Mouse (Mus musculus): ENCODE measurements around the gene Slc41a1. TPM values are rescaled to one million over a fixed set of nuclear protein-coding genes. Genes with fewer than 3 reads are reported as not detected.

Slc41a1 gene
- polyA plus RNA-seq, 1 experiment from 2014 or later, result 9.2 TPM

DNA sequence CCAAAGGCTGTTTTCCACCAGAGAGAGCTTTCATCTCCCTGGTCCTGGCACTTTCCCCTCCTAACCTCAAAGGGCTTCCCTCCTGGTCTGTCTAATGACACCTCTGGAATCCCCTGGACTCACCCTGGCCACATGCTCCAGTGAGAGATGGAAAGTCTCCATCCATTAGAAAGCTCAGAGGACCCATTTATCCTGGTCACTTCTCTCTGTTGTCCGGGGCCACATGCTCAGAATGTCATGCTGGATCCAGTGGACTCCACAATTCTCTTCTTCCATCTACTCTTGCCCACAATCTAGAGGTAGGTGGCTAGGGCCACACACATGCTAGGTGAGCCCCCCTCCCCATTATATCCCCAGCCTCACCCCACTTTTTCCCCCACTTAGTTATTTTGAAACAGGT lies 18.3 kb upstream of the Slc41a1 start:
- H3K36me3 ChIP-seq (replicated peaks; ENCODE audit: control insufficient read depth, insufficient read depth, low read depth, low read length), result no peaks in the 10 kb centered on the region
- ATAC-seq (replicated peaks; ENCODE audit: insufficient number of reproducible peaks, low FRiP score, low TSS enrichment, low read depth) (no peak), DNase-seq (ENCODE audit: low spot score) (no peak)
- H3K9me3 ChIP-seq (replicated peaks; ENCODE audit: control insufficient read depth, low read length), result no peaks in the 10 kb centered on the region
- no peaks in the 10 kb centered on the region for H3K4me1 ChIP-seq (ENCODE audit: control insufficient read depth, insufficient read depth, low read length)
- no peaks in the 10 kb centered on the region for H3K27me3 ChIP-seq (ENCODE audit: control insufficient read depth, insufficient read depth, low read length)
- no peak overlapping the region for H3K4me2 ChIP-seq (ENCODE audit: low read depth, low read length)
- 85% methylated on average over 1 of the region's 1 CpGs for WGBS
- H3K27ac ChIP-seq (replicated peaks; ENCODE audit: low read depth, low read length), result no peak overlapping the region
- no peak overlapping the region for H3K9ac ChIP-seq (replicated peaks; ENCODE audit: low read length)
- no peak overlapping the region for H3K4me3 ChIP-seq (ENCODE audit: low read depth, low read length)

- H3K4me1 ChIP-seq (ENCODE audit: control insufficient read depth, insufficient read depth, low read length), result no peaks in the 10 kb centered on the region
- no peak overlapping the region for H3K27ac ChIP-seq (replicated peaks; ENCODE audit: low read depth, low read length)
- no peaks in the 10 kb centered on the region for H3K9me3 ChIP-seq (replicated peaks; ENCODE audit: control insufficient read depth, low read length)
- H3K4me3 ChIP-seq (ENCODE audit: low read depth, low read length), result no peak overlapping the region
- 74% methylated on average over 2 of the region's 2 CpGs for WGBS
- H3K36me3 ChIP-seq (replicated peaks; ENCODE audit: control insufficient read depth, insufficient read depth, low read depth, low read length), result no peaks in the 10 kb centered on the region
- no peak overlapping the region for H3K9ac ChIP-seq (replicated peaks; ENCODE audit: low read length)
- H3K4me2 ChIP-seq (ENCODE audit: low read depth, low read length), result no peak overlapping the region
- ATAC-seq (replicated peaks; ENCODE audit: insufficient number of reproducible peaks, low FRiP score, low TSS enrichment, low read depth) (no peak), DNase-seq (ENCODE audit: low spot score) (no peak)
- no peaks in the 10 kb centered on the region for H3K27me3 ChIP-seq (ENCODE audit: control insufficient read depth, insufficient read depth, low read length)
These were observed 17.6 kb upstream of the Slc41a1 start for GRCm38 (mm10) chr1:131809651-131810050.

DNA sequence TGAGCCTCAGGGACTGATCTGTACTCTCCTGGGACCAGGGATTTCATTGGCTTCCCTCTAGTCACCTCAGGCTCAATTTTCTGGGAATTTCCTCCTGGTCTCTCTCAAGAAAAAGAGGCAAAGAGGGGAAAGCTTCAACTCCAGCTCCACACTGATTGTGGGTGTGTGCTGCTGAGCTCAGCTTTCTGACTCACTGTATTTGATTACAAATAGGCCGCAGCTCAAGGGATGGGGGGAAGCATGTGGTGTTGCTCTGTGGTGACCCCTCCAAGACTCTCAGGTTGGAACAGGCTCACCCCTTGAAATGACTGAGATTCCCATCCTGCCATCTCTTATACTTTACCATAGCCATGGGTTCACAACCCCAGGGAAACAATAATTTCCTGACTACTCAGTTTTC lies 15.9 kb upstream of the Slc41a1 start:
- Histone ChIP-seq H3K27me3 (ENCODE audit: control insufficient read depth, insufficient read depth, low read length) (no peaks in the 10 kb centered on the region), H3K27ac (replicated peaks; ENCODE audit: low read depth, low read length) (no peak overlapping the region), H3K4me2 (ENCODE audit: low read depth, low read length) (no peak overlapping the region), H3K9ac (replicated peaks; ENCODE audit: low read length) (no peak overlapping the region), H3K4me1 (ENCODE audit: control insufficient read depth, insufficient read depth, low read length) (no peaks in the 10 kb centered on the region), H3K4me3 (ENCODE audit: low read depth, low read length) (no peak overlapping the region), H3K9me3 (replicated peaks; ENCODE audit: control insufficient read depth, low read length) (no peaks in the 10 kb centered on the region), H3K36me3 (replicated peaks; ENCODE audit: control insufficient read depth, insufficient read depth, low read depth, low read length) (no peaks in the 10 kb centered on the region)
- DNase-seq (ENCODE audit: low spot score) (no peak), ATAC-seq (replicated peaks; ENCODE audit: insufficient number of reproducible peaks, low FRiP score, low TSS enrichment, low read depth) (no peak)
- WGBS, result 60% methylated on average over 1 of the region's 1 CpGs

DNA sequence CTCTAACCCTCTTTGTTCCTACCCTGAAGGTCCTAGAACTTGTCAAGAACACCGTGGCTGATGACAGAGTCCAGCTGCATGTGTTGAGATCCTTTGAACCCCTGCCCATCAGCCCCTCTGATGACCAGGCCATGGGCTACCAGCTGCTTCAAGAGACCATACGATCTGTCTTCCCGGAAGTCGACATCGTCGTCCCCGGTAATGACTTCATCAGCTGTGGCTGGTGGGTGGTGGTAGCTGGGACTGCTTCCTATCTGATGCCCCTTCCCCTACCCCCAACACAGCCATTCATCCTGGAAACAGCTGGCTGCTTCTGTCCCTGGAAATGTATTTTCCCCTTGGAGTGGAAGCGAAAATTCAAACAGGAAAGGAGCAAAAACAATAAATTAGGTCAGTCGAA lies 15.3 kb upstream of the Slc41a1 start:
- 80% methylated on average over 9 of the region's 9 CpGs for WGBS
- H3K27me3 ChIP-seq (ENCODE audit: control insufficient read depth, insufficient read depth, low read length), result no peaks in the 10 kb centered on the region
- no peaks in the 10 kb centered on the region for H3K4me1 ChIP-seq (ENCODE audit: control insufficient read depth, insufficient read depth, low read length)
- no peaks in the 10 kb centered on the region for H3K9me3 ChIP-seq (replicated peaks; ENCODE audit: control insufficient read depth, low read length)
- no peak overlapping the region for H3K9ac ChIP-seq (replicated peaks; ENCODE audit: low read length)
- ATAC-seq (replicated peaks; ENCODE audit: insufficient number of reproducible peaks, low FRiP score, low TSS enrichment, low read depth) (no peak), DNase-seq (ENCODE audit: low spot score) (no peak)
- H3K27ac ChIP-seq (replicated peaks; ENCODE audit: low read depth, low read length), result no peak overlapping the region
- H3K4me2 ChIP-seq (ENCODE audit: low read depth, low read length), result no peak overlapping the region
- H3K36me3 ChIP-seq (replicated peaks; ENCODE audit: control insufficient read depth, insufficient read depth, low read depth, low read length), result no peaks in the 10 kb centered on the region
- no peak overlapping the region for H3K4me3 ChIP-seq (ENCODE audit: low read depth, low read length)

DNA sequence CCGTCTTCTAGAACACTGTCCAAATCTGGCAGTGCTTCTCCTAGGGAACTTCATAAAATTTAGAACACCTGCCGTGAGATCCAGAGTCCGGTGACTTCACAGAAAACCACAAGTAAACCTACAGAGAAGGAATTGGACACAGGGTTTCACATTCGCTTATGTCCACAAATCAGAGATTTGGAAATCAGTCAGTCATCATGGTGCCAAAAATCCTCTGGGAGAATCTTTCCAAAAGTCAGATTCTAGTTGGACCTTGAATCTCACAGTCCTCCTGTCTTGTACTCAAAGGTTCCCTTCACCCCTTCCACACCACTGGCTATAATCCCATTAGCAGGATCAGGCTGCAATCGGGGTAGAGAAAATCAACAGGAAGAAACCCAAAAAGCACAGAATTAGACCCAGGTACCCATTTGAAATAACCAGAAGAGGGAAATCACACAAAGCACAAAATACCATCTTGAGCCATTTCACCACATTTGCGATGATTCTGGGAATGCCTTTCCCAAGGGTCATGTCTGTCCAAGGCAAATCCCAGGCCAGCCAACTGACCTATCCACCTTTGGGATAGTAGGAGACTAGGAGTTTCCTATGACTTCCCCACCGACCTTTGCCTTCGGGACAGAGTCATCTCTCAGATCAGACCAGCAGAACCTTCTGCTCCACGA lies 14.5 kb upstream of the Slc41a1 start:
- WGBS, result 86% methylated on average over 9 of the region's 9 CpGs
- no peak overlapping the region for H3K4me3 ChIP-seq (ENCODE audit: low read depth, low read length)
- no peak for ATAC-seq (replicated peaks; ENCODE audit: insufficient number of reproducible peaks, low FRiP score, low TSS enrichment, low read depth)
- no peaks in the 10 kb centered on the region for H3K36me3 ChIP-seq (replicated peaks; ENCODE audit: control insufficient read depth, insufficient read depth, low read depth, low read length)
- no peak overlapping the region for H3K4me2 ChIP-seq (ENCODE audit: low read depth, low read length)
- H3K4me1 ChIP-seq (ENCODE audit: control insufficient read depth, insufficient read depth, low read length), result no peaks in the 10 kb centered on the region
- H3K27me3 ChIP-seq (ENCODE audit: control insufficient read depth, insufficient read depth, low read length), result no peaks in the 10 kb centered on the region
- H3K9me3 ChIP-seq (replicated peaks; ENCODE audit: control insufficient read depth, low read length), result no peaks in the 10 kb centered on the region
- H3K27ac ChIP-seq (replicated peaks; ENCODE audit: low read depth, low read length), result no peak overlapping the region
- H3K9ac ChIP-seq (replicated peaks; ENCODE audit: low read length), result no peak overlapping the region
- DNase-seq (ENCODE audit: low spot score), result no peak

- DNase-seq (ENCODE audit: low spot score), result no peak
- 88% methylated on average over 4 of the region's 4 CpGs for WGBS
- ATAC-seq (replicated peaks; ENCODE audit: insufficient number of reproducible peaks, low FRiP score, low TSS enrichment, low read depth), result no peak
- H3K27ac ChIP-seq (replicated peaks; ENCODE audit: low read depth, low read length), result no peak overlapping the region
- no peak overlapping the region for H3K4me2 ChIP-seq (ENCODE audit: low read depth, low read length)
- H3K36me3 ChIP-seq (replicated peaks; ENCODE audit: control insufficient read depth, insufficient read depth, low read depth, low read length), result no peaks in the 10 kb centered on the region
- no peak overlapping the region for H3K9ac ChIP-seq (replicated peaks; ENCODE audit: low read length)
- H3K27me3 ChIP-seq (ENCODE audit: control insufficient read depth, insufficient read depth, low read length), result no peaks in the 10 kb centered on the region
- no peaks in the 10 kb centered on the region for H3K9me3 ChIP-seq (replicated peaks; ENCODE audit: control insufficient read depth, low read length)
- H3K4me1 ChIP-seq (ENCODE audit: control insufficient read depth, insufficient read depth, low read length), result no peaks in the 10 kb centered on the region
- no peak overlapping the region for H3K4me3 ChIP-seq (ENCODE audit: low read depth, low read length)
These were observed 13.6 kb upstream of the Slc41a1 start for GRCm38 (mm10) chr1:131813731-131814130.

DNA sequence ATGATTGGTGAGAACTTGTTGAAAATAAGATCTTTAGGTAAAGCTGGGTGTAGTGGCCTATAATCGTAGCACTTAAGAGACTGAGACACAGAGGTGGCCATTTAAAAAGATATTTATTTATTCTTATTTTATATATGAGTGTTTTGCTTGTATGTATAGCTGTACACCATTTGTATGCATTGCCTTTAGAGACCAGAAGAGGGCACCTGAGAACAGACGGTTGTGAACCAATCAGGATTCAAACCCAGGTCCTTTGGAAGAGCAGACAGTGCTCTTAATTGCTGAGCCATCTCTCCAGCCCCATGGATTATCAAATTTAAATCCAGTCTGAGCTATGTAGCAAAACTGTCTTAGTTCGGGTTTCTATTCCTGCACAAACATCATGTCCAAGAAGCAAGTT lies 13.1 kb upstream of the Slc41a1 start:
- Histone ChIP-seq H3K4me1 (ENCODE audit: control insufficient read depth, insufficient read depth, low read length) (no peaks in the 10 kb centered on the region), H3K36me3 (replicated peaks; ENCODE audit: control insufficient read depth, insufficient read depth, low read depth, low read length) (no peaks in the 10 kb centered on the region), H3K4me3 (ENCODE audit: low read depth, low read length) (no peak overlapping the region), H3K9ac (replicated peaks; ENCODE audit: low read length) (no peak overlapping the region), H3K27me3 (ENCODE audit: control insufficient read depth, insufficient read depth, low read length) (no peaks in the 10 kb centered on the region), H3K9me3 (replicated peaks; ENCODE audit: control insufficient read depth, low read length) (no peaks in the 10 kb centered on the region), H3K4me2 (ENCODE audit: low read depth, low read length) (no peak overlapping the region), H3K27ac (replicated peaks; ENCODE audit: low read depth, low read length) (no peak overlapping the region)
- DNase-seq (ENCODE audit: low spot score) (no peak), ATAC-seq (replicated peaks; ENCODE audit: insufficient number of reproducible peaks, low FRiP score, low TSS enrichment, low read depth) (no peak)
- WGBS, result 77% methylated on average over 3 of the region's 3 CpGs

GRCm38 (mm10) chr1:131816886-131817285 lies 10.4 kb upstream of the Slc41a1 start:
- 82% methylated on average over 6 of the region's 6 CpGs for WGBS
- Histone ChIP-seq H3K9ac (replicated peaks; ENCODE audit: low read length) (no peak overlapping the region), H3K4me2 (ENCODE audit: low read depth, low read length) (no peak overlapping the region), H3K9me3 (replicated peaks; ENCODE audit: control insufficient read depth, low read length) (no peaks in the 10 kb centered on the region), H3K27me3 (ENCODE audit: control insufficient read depth, insufficient read depth, low read length) (no peaks in the 10 kb centered on the region), H3K27ac (replicated peaks; ENCODE audit: low read depth, low read length) (no peak overlapping the region), H3K4me1 (ENCODE audit: control insufficient read depth, insufficient read depth, low read length) (no peaks in the 10 kb centered on the region), H3K4me3 (ENCODE audit: low read depth, low read length) (no peak overlapping the region), H3K36me3 (replicated peaks; ENCODE audit: control insufficient read depth, insufficient read depth, low read depth, low read length) (no peaks in the 10 kb centered on the region)
- DNase-seq (ENCODE audit: low spot score) (no peak), ATAC-seq (replicated peaks; ENCODE audit: insufficient number of reproducible peaks, low FRiP score, low TSS enrichment, low read depth) (no peak)
